Mouse (Mus musculus): ENCODE measurements around the gene Ubac2. TPM values are rescaled to one million over a fixed set of nuclear protein-coding genes. Genes with fewer than 3 reads are reported as not detected.

Gene Ubac2
- polyA plus RNA-seq, 1 experiment from 2014 or later, result 66.3 TPM

DNA sequence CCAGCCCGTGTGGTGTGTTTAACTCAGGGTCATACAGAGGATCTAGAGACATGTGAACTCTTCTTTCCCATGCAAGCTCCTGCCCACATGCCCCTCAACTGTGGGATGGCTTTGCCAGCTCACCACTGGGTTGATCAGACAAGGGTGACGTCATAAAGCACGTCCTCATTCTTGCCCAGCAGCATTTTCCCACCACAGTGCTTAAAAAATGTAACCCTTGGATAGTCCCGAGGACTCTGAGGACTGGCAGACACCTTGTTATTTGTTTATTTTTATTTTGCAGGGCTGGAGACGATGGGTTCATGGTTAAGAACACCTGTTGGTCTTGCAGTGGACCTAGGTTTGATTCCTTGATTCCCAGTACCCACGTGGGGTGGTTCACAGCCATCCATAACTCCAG, 112.5 kb downstream of the Ubac2 start:
- no peak overlapping the region for H3K9ac ChIP-seq (ENCODE audit: low read depth, low read length)

DNA sequence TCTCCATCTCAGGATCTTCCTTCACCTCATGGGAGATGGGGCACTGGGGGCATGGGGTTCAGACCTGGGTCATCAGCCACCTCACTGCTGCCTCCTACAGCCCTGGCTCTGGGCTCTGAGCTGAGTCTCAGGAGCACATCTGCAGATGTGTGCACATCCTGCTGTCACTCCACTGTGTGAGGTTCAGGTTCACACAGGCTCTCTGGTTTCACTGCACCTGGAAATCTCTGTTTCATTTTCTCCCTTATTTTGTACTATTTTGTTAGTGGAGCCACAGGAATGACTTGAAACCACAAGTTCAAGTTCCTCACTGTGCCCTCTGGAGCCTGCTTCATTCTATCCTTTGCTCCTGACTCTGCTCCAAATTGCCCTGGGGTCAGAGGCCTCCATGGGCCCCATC, 113.5 kb downstream of the Ubac2 start:
- DNase-seq (ENCODE audit: low spot score) (no peak), ATAC-seq (ENCODE audit: low FRiP score) (no peak)
- Histone ChIP-seq H3K9ac (ENCODE audit: low read depth, low read length) (no peak overlapping the region), H3K27ac (ENCODE audit: low read depth, low read length) (no peak overlapping the region), H3K4me2 (replicated peaks; ENCODE audit: low read depth, low read length) (no peak overlapping the region), H3K36me3 (ENCODE audit: control insufficient read depth, insufficient read depth, low read length) (0 out of 2 replicates have a peak, but pooled peaks cover 2% of the 10 kb centered on the region), H3K4me1 (replicated peaks; ENCODE audit: control insufficient read depth, insufficient read depth, low read length) (no peaks in the 10 kb centered on the region), H3K9me3 (ENCODE audit: control insufficient read depth, low read length) (no peaks in the 10 kb centered on the region), H3K27me3 (ENCODE audit: control insufficient read depth, insufficient read depth, low read length) (no peaks in the 10 kb centered on the region), H3K4me3 (ENCODE audit: low read depth, low read length) (no peak overlapping the region)

More for the DNA sequence above, 112.5 kb downstream of the Ubac2 start:
- Histone ChIP-seq H3K4me1 (replicated peaks; ENCODE audit: control insufficient read depth, insufficient read depth, low read length) (no peaks in the 10 kb centered on the region), H3K9me3 (ENCODE audit: control insufficient read depth, low read length) (no peaks in the 10 kb centered on the region), H3K4me2 (replicated peaks; ENCODE audit: low read depth, low read length) (no peak overlapping the region), H3K27me3 (ENCODE audit: control insufficient read depth, insufficient read depth, low read length) (no peaks in the 10 kb centered on the region), H3K27ac (ENCODE audit: low read depth, low read length) (no peak overlapping the region), H3K4me3 (ENCODE audit: low read depth, low read length) (no peak overlapping the region), H3K36me3 (ENCODE audit: control insufficient read depth, insufficient read depth, low read length) (0 out of 2 replicates have a peak, but pooled peaks cover 2% of the 10 kb centered on the region)
- ATAC-seq (ENCODE audit: low FRiP score), result no peak
- WGBS, result 92% methylated on average over 6 of the region's 6 CpGs
- no peak for DNase-seq (ENCODE audit: low spot score)

DNA sequence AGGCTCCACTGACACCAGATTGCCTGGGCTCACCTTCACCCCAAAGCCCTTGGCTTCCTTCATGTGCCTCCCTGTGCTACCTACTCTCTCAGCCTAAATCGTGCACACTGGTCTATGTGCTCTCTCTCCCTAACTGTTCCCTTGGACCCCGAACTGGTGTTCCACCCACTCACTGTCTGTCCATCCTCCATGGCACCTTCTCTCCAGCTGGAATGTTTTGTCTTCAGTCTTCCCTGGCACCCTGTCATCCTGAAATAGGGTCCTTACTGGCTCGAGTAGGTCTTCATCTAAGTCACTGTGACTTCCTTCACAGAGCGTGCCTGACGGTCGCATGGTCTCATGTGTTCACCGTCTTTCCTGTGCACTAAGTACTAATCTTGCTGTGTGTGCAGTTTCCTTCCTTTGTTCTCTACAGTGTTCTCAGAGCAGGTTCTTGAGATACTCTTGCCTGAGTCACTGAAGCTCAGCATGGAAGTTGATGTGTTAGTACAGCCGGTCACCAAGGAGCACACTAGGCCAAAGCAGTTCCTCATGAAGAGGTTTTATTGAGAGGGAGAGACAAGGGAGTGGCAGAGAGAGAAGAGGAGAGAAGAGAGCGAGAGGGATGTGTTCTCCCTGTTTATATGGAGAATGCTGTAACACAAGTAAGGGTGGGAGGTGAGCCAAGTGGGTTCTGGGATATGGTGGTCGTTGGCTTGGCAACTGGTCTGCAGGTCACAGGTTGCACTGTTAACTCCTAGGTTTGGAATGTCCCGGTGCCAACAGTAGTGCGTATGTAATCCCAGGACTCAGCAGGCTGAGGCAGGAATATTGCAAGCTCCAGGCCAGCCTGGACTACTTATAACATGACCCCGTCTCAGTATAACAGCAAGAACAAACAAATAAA, 114.2 kb downstream of the Ubac2 start:
- no peak for ATAC-seq (ENCODE audit: low FRiP score)

GRCm38 (mm10) chr14:121993616-121994015, 115.2 kb downstream of the Ubac2 start:
- WGBS, result 92% methylated on average over 4 of the region's 4 CpGs
- Histone ChIP-seq H3K4me3 (ENCODE audit: low read depth, low read length) (no peak overlapping the region), H3K4me1 (replicated peaks; ENCODE audit: control insufficient read depth, insufficient read depth, low read length) (no peaks in the 10 kb centered on the region), H3K4me2 (replicated peaks; ENCODE audit: low read depth, low read length) (no peak overlapping the region), H3K27me3 (ENCODE audit: control insufficient read depth, insufficient read depth, low read length) (no peaks in the 10 kb centered on the region), H3K36me3 (ENCODE audit: control insufficient read depth, insufficient read depth, low read length) (0 out of 2 replicates have a peak, but pooled peaks cover 2% of the 10 kb centered on the region), H3K9ac (ENCODE audit: low read depth, low read length) (no peak overlapping the region), H3K9me3 (ENCODE audit: control insufficient read depth, low read length) (no peaks in the 10 kb centered on the region), H3K27ac (ENCODE audit: low read depth, low read length) (no peak overlapping the region)
- DNase-seq (ENCODE audit: low spot score) (no peak), ATAC-seq (ENCODE audit: low FRiP score) (no peak)

More for the DNA sequence above, 114.2 kb downstream of the Ubac2 start:
- no peak overlapping the region for H3K9ac ChIP-seq (ENCODE audit: low read depth, low read length)
- WGBS, result 93% methylated on average over 13 of the region's 13 CpGs
- no peak overlapping the region for H3K27ac ChIP-seq (ENCODE audit: low read depth, low read length)
- no peak overlapping the region for H3K4me2 ChIP-seq (replicated peaks; ENCODE audit: low read depth, low read length)
- no peaks in the 10 kb centered on the region for H3K4me1 ChIP-seq (replicated peaks; ENCODE audit: control insufficient read depth, insufficient read depth, low read length)
- H3K27me3 ChIP-seq (ENCODE audit: control insufficient read depth, insufficient read depth, low read length), result no peaks in the 10 kb centered on the region
- H3K9me3 ChIP-seq (ENCODE audit: control insufficient read depth, low read length), result no peaks in the 10 kb centered on the region
- DNase-seq (ENCODE audit: low spot score), result no peak
- 0 out of 2 replicates have a peak, but pooled peaks cover 2% of the 10 kb centered on the region for H3K36me3 ChIP-seq (ENCODE audit: control insufficient read depth, insufficient read depth, low read length)
- H3K4me3 ChIP-seq (ENCODE audit: low read depth, low read length), result no peak overlapping the region

DNA sequence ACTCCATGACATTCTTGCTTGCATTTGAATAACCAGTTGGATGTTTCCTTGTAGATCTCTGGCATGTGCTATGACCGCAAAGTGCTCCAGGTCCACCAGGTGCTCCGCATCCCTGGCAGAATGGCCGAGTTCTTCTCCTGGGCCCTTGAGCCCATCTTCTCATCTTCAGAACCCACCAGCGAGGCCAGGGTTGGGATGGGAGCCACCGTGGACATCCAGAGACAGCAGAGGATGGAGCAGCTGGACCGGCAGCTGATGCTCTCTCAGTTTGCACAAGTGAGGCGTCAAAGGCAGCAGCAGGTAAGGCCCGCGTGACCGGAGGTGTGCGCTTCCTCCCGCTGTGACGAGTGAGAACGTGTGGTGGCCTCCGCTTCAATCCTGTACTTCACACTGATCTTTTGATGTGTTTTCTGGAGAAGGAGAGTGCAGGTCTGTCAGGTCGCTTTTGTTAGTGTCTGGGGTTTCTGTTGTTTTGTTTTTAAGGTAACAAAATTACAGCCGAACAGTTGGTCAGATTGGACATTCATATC, 115.8 kb downstream of the Ubac2 start:
- Histone ChIP-seq H3K9me3 (ENCODE audit: control insufficient read depth, low read length) (no peaks in the 10 kb centered on the region), H3K4me1 (replicated peaks; ENCODE audit: control insufficient read depth, insufficient read depth, low read length) (no peaks in the 10 kb centered on the region), H3K4me2 (replicated peaks; ENCODE audit: low read depth, low read length) (no peak overlapping the region), H3K9ac (ENCODE audit: low read depth, low read length) (no peak overlapping the region), H3K27ac (ENCODE audit: low read depth, low read length) (no peak overlapping the region), H3K36me3 (ENCODE audit: control insufficient read depth, insufficient read depth, low read length) (0 out of 2 replicates have a peak, but pooled peaks cover 2% of the 10 kb centered on the region), H3K27me3 (ENCODE audit: control insufficient read depth, insufficient read depth, low read length) (no peaks in the 10 kb centered on the region), H3K4me3 (ENCODE audit: low read depth, low read length) (no peak overlapping the region)
- DNase-seq (ENCODE audit: low spot score) (no peak), ATAC-seq (ENCODE audit: low FRiP score) (no peak)
- WGBS, result 95% methylated on average over 17 of the region's 17 CpGs

- H3K9ac ChIP-seq (ENCODE audit: low read depth, low read length), result no peak overlapping the region
- H3K4me3 ChIP-seq (ENCODE audit: low read depth, low read length), result no peak overlapping the region
- ATAC-seq (ENCODE audit: low FRiP score) (no peak), DNase-seq (ENCODE audit: low spot score) (no peak)
- H3K27me3 ChIP-seq (ENCODE audit: control insufficient read depth, insufficient read depth, low read length), result no peaks in the 10 kb centered on the region
- 0 out of 2 replicates have a peak, but pooled peaks cover 2% of the 10 kb centered on the region for H3K36me3 ChIP-seq (ENCODE audit: control insufficient read depth, insufficient read depth, low read length)
- H3K4me1 ChIP-seq (replicated peaks; ENCODE audit: control insufficient read depth, insufficient read depth, low read length), result no peaks in the 10 kb centered on the region
- no peak overlapping the region for H3K4me2 ChIP-seq (replicated peaks; ENCODE audit: low read depth, low read length)
- H3K27ac ChIP-seq (ENCODE audit: low read depth, low read length), result no peak overlapping the region
- 90% methylated on average over 7 of the region's 7 CpGs for WGBS
- H3K9me3 ChIP-seq (ENCODE audit: control insufficient read depth, low read length), result no peaks in the 10 kb centered on the region
Observed at GRCm38 (mm10) chr14:121994846-121995556, 116.6 kb downstream of the Ubac2 start.

- Histone ChIP-seq H3K36me3 (ENCODE audit: control insufficient read depth, insufficient read depth, low read length) (0 out of 2 replicates have a peak, but pooled peaks cover 2% of the 10 kb centered on the region), H3K27ac (ENCODE audit: low read depth, low read length) (no peak overlapping the region), H3K9me3 (ENCODE audit: control insufficient read depth, low read length) (no peaks in the 10 kb centered on the region), H3K4me3 (ENCODE audit: low read depth, low read length) (no peak overlapping the region), H3K4me2 (replicated peaks; ENCODE audit: low read depth, low read length) (no peak overlapping the region), H3K27me3 (ENCODE audit: control insufficient read depth, insufficient read depth, low read length) (no peaks in the 10 kb centered on the region), H3K4me1 (replicated peaks; ENCODE audit: control insufficient read depth, insufficient read depth, low read length) (no peaks in the 10 kb centered on the region), H3K9ac (ENCODE audit: low read depth, low read length) (no peak overlapping the region)
- 94% methylated on average over 1 of the region's 1 CpGs for WGBS
- no peak for DNase-seq (ENCODE audit: low spot score)
- ATAC-seq (ENCODE audit: low FRiP score), result no peak
Observed at GRCm38 (mm10) chr14:121995557-121995870, 117.1 kb downstream of the Ubac2 start.

GRCm38 (mm10) chr14:121996786-121997185, 118.4 kb downstream of the Ubac2 start:
- Histone ChIP-seq H3K4me2 (replicated peaks; ENCODE audit: low read depth, low read length) (no peak overlapping the region), H3K4me1 (replicated peaks; ENCODE audit: control insufficient read depth, insufficient read depth, low read length) (no peaks in the 10 kb centered on the region), H3K9ac (ENCODE audit: low read depth, low read length) (no peak overlapping the region), H3K9me3 (ENCODE audit: control insufficient read depth, low read length) (no peaks in the 10 kb centered on the region), H3K27ac (ENCODE audit: low read depth, low read length) (no peak overlapping the region), H3K36me3 (ENCODE audit: control insufficient read depth, insufficient read depth, low read length) (0 out of 2 replicates have a peak, but pooled peaks cover 2% of the 10 kb centered on the region), H3K4me3 (ENCODE audit: low read depth, low read length) (no peak overlapping the region), H3K27me3 (ENCODE audit: control insufficient read depth, insufficient read depth, low read length) (no peaks in the 10 kb centered on the region)
- ATAC-seq (ENCODE audit: low FRiP score) (no peak), DNase-seq (ENCODE audit: low spot score) (no peak)
- WGBS, result 91% methylated on average over 8 of the region's 8 CpGs

Measured in hindbrain, embryonic 11.5 days (tissue).